Mouse (Mus musculus) fibroblast of lung, adult 2 months (primary cell): Measurements from ENCODE around the gene Cog1.

Source experiments
- DNase-seq: peaks from one replicate; pipeline ENCODE4 v3.0.0-alpha.2; 2011; ENCODE audit warnings: low read depth

The Cog1 gene

GRCm38 (mm10) chr11:113667704-113668103, 18.7 kb downstream of the Cog1 start:
- DNase-seq, result no peak

GRCm38 (mm10) chr11:113668857-113669256, 19.9 kb downstream of the Cog1 start:
- no peak for DNase-seq

DNA sequence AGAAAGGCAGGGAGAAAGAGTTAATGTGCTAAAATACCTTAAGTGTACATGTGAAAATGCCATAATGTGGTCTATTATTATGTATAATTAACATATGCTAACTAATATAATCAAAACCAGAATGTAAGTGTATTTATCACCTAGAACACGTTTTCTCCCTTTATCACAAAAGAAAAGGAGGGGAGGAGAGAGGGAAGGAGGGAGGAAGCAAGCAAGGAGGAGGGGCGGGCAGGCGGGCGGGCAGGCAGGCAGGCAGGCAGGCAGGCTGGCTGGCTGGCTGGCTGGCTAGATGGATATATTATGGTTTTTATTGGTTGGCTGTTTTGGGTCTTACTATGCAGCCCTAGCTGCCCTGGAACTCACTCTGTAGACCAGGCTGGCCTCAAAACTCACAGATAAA, 20.7 kb downstream of the Cog1 start:
- DNase-seq, result no peak

GRCm38 (mm10) chr11:113673614-113674013, 24.6 kb downstream of the Cog1 start:
- no peak for DNase-seq

DNA sequence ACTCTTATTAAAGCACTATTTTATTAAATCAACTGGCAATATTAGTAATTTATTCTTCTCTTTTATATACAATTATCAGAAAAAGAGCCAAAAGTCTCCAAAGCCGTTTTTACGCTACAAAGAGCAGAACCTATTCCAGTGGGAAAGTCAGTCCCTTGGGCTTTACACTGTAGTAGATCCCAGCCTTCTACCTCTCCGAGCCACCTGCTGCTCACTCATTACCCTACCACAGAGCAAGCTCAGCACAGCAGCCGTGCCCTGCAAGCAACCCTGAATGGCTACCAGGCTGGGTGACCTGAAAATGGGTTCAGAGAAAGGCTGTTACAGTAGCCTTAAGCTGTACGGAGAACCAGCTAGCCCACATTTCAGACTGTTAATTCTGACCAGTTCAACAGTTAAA, 25.6 kb downstream of the Cog1 start:
- DNase-seq, result no peak

- no peak for DNase-seq
Observed at GRCm38 (mm10) chr11:113676847-113677246, 27.9 kb downstream of the Cog1 start.

- DNase-seq, result no peak
Observed at GRCm38 (mm10) chr11:113677378-113677777, 28.4 kb downstream of the Cog1 start.

DNA sequence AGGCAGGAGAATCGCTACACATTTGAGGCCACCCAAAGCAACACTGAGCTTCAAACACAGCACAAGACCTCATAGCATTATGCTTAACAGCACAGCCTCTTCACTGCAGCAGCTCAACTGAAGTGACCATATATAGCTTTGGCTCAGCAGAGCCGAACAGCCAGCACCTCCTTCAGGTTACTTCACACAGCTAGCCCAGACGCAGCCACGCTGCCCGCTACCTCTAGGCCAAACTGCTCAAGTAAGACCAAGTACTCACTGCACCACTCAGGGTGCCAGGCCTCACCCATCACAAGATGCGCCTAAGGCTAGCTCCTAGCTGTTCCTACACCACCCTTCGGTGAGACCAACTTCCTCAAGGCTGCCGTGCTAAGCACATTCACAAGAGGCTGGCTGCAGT, 29.4 kb downstream of the Cog1 start:
- DNase-seq, result no peak

DNA sequence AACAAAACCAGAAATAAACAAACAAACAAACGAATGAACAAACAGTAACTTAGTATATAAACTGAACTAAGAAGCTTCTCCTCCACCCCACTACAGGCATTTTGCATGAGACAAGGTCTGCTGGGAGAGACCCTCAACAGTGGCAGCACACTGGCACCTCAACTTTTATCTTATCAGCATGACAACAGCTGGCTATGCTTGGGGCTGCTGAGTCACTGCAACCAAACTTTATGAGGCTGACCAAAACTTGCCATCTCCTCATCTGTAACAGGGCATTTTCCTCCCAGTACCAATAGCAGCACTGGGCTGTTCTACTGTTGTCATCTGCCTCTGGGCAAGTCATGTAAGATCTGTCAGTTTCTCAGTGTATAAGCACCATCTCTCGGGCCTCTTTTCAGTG, 32.0 kb downstream of the Cog1 start:
- DNase-seq, result no peak

GRCm38 (mm10) chr11:113681979-113682378, 33.0 kb downstream of the Cog1 start:
- DNase-seq, result no peak

GRCm38 (mm10) chr11:113682897-113683626, 34.1 kb downstream of the Cog1 start:
- DNase-seq, result no peak

GRCm38 (mm10) chr11:113683627-113683956, 34.6 kb downstream of the Cog1 start:
- no peak for DNase-seq

DNA sequence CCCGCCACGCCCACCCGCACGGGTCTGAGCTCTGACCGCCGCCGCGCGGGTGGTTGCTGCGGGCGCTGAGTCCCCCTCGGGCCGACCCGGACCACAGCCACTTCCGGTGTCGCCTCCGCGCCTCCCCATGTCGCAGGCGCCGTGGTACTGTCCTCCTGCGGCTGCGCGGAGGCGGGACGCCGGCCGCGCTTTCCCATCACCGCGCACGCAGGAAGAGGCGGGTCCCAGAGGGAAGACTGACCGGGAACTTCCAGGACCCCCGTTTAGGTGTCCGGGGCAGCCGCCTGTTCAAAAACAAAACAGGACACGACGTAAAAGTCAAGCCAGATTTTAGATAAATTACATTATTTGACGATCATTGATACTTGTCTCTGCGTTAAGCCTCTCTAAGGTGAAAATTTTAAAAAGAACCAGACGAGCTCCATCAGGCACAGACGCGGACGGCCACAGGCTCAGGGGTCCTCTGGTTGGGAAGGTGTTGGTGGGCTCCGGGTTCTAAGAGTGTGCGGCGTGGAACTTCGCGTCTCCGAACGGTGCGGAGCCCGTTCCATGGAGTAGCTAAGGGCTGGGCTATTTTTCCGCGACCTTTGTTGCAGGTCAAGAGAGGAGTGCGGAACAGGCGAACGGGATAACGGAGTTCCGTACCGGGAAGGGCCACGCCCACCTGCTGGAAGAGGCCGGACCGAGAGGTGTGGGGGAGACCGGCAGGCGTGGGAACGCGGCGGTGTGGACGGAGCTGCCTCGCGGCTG, 35.2 kb downstream of the Cog1 start, which contains the start of the genes Fam104a and D11Wsu47e:
Gene Fam104a, minus strand, starts transcription at position 199 of the 750 bp plus-strand sequence.
Gene D11Wsu47e, plus strand, starts transcription at position 456 of the 750 bp plus-strand sequence.
- peak; percentile 80 for DNase-seq

DNA sequence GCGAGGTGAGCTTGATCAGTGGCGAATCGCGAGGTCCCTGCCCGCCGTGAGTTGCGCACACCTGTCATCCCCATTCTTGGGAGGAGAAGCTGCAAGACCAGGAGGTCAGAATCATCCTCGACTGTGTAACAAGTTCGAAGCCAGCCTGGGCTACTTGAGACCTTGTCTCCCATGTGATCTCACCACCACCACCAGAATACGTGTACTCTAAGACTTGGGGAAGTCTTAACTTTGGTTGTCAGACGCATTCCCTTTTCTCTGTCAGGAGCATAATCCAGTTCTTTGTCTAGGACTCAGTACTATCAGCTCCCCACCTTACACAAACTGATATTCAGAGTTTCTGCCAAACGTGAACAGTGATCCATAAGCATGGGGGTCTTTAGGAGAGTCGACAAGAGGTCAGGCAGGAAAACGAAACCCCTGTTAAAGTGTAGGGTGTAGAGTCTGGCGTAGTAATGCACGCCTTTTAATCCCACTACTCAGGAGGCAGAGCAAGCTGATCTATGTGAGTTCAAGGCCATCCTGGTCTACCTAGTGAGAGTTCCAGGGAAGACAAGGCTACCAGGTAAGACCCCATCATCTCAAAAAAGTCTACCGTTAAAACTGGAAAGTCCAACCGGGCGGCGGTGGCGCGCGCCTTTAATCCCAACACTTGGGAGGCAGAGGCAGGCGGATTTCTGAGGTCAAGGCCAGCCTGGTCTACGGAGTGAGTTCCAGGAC, 35.9 kb downstream of the Cog1 start:
- no peak for DNase-seq

DNA sequence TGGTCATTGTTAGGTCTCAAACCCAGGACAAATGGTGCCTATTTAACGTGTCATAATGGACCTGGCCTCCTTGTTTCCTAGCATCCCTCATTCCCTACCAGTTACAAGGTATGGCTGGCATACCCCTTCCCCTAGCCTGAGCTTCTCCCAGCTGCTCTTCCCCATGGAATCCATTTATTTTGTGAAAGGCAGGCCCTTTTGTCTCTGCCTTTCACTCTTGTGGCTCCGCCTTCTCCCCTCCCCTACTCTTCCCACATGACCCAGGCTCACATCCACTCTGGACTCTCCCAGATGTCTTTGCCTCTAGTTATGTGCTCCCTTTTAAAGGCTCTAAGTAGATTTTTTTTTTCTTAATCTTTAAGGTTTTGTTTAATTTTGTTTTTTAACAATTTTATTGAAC, 38.1 kb downstream of the Cog1 start:
- DNase-seq, result no peak

DNA sequence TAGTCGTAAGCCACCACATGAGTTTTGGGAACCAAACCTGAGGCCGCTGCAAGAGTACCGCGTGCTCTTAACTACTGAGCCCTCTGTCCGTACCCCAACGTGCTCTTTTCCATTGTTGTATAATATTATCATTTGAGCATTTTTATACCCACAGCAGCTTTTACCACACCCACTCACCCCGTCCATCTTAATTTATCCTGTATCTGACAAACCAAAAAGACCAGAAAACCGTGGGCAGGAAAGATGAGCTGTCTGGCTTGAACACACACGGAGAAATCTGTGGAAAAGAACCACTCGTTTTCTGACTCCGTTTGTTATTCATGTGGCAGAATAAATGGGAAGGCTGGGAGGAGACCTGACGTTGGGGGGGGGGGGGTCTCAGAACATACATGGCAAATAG, 41.5 kb downstream of the Cog1 start:
- DNase-seq, result no peak

- no peak for DNase-seq
Observed at GRCm38 (mm10) chr11:113691318-113691717, 42.3 kb downstream of the Cog1 start.

DNA sequence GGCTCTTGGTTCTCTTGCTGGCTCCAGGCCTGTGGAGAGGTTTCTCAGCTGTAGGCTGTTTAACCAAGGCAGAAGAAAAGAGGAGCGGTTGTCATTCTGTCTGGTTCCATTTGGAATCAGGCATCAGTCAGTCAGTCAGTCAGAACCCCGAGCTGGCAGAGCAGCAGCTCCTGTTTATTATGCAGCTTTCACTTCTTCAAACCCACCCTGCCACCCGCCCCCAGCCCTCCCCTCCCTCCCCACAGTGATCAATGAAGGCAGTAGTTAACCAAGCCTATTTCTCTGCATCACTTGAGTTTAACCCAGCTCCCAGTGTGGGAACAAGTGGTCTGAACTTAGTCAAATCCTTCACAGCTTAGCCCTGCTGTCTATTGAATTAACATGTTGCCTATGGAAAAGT, 42.9 kb downstream of the Cog1 start:
- DNase-seq, result no peak

DNA sequence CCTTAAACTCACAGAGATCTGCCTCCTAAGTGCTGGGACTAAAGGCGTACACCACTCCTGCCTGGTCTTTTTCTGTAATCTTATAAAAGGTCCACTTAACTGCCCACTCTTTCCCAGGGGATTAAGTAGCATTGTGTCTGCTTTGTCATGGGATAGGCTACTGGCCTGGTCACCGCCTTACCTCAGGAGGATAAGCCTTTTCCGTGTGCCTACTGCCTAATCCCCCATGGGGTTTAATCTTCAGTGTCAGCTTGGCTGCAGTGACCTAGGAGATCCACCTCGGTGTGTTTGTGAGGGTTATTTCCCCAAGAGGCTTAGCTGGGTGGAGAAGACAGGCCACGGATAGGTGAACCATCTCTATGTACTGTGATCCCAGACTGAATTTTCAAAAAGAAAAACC, 48.6 kb downstream of the Cog1 start:
- DNase-seq, result no peak

GRCm38 (mm10) chr11:113698013-113698545, 49.1 kb downstream of the Cog1 start:
- DNase-seq, result no peak

DNA sequence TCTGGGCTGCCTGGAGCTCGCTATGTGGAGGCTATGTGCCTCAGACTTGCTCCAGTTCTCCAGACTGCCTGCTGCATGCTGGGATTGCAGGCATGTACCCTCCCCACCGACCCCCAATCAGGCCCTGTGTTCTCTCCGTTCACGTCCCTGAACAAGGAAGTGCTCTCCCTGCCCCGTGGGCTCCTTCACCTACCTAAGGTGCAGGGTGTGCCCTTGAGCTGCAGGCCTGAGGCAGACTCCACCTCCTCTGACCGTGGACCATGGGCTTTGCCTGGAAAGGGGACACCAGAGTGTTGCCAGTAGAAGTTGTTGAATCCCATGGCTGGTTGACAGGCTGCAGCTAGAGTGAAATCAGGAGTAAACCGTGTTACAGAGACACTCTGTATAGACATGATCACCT, 50.7 kb downstream of the Cog1 start:
- DNase-seq, result no peak

GRCm38 (mm10) chr11:113703758-113704157, 54.8 kb downstream of the Cog1 start:
- no peak for DNase-seq
